Mouse (Mus musculus): Measurements from ENCODE around the gene Klf5.

DNA sequence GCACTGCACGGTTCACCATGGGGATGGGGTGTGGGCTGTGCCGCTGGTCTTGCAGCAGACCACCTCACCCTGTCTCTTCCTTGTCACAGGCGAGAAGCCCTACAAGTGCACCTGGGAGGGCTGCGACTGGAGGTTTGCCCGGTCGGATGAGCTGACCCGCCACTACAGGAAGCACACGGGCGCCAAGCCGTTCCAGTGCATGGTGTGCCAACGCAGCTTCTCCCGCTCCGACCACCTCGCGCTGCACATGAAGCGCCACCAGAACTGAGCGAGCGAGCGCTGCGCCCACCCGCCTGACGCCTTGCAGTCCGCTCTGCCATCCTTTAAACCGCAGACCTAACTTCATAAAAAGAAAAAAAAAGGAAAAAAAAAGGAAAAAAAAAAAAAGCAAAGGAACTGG is 14.6 kb downstream of the Klf5 start:
- TF ChIP-seq EP300 (IDR thresholded peaks at IDR 0.05; ENCODE audit: low read depth in 1 of 2, low read length in 2 of 2), result no peak
- no peak for TF ChIP-seq MAX (IDR thresholded peaks at IDR 0.05; ENCODE audit: low read length)
- TF ChIP-seq USF2 (IDR thresholded peaks at IDR 0.05; ENCODE audit: borderline replicate concordance in 1 of 2, insufficient read depth in 1 of 2, low read depth in 1 of 2, low read length in 2 of 2), result no peak
- TF ChIP-seq RAD21 (IDR thresholded peaks at IDR 0.05; ENCODE audit: low read depth, low read length), result no peak
- TF ChIP-seq POLR2A (IDR thresholded peaks at IDR 0.05; ENCODE audit: control insufficient read depth in 1 of 2, insufficient read depth in 1 of 2, low read depth in 1 of 2, low read length in 2 of 2, poor library complexity in 1 of 2), result no peak
- no peak for TF ChIP-seq GATA1 (IDR thresholded peaks at IDR 0.05; ENCODE audit: low read depth, low read length)
- TF ChIP-seq CTCF (IDR thresholded peaks at IDR 0.05 in 2 of 3, conservative IDR thresholded peaks at IDR 0.05 in 1 of 3; ENCODE audit: control insufficient read depth in 1 of 3, insufficient read depth in 1 of 3, low read depth in 2 of 3, low read length in 3 of 3, poor library complexity in 1 of 3, severe bottlenecking in 1 of 3), result no peak
- no peak for TF ChIP-seq MYC (IDR thresholded peaks at IDR 0.05; ENCODE audit: low read depth, low read length)
- no peak for TF ChIP-seq CHD2 (IDR thresholded peaks at IDR 0.05; ENCODE audit: low read length)
- TF ChIP-seq JUND (IDR thresholded peaks at IDR 0.05; ENCODE audit: low read depth, low read length), result no peak
- TF ChIP-seq E2F4 (IDR thresholded peaks at IDR 0.05; ENCODE audit: borderline replicate concordance, low read depth, low read length), result no peak

Data from MEL (cell line).